Mouse (Mus musculus): ENCODE measurements around the gene Set. TPM values are rescaled to one million over a fixed set of nuclear protein-coding genes. Genes with fewer than 3 reads are reported as not detected.

Gene Set
- polyA plus RNA-seq, 1 experiment: 1,058 TPM

DNA sequence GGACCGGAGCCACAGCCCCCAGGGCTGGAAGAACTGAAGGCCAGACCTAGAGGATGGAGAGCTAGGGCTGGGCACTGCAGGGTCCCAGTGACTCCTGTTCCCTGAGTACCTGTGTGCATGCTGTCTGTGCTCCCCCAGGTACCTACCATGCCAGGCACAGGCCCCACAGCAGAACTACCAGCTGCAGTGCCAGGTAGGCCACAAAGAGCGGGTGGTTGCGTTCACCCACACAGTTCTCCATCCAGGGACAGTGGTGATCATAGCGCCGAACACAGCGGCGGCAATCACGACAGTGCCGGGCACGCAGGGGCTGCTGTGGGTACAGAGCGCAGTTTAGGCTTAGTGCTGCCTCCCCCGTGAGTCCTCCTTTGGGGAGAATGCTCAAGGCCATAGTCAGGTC lies 34.3 kb downstream of the Set start:
- H3K4me1 ChIP-seq (ENCODE audit: control insufficient read depth, insufficient read depth, low read length): no peaks in the 10 kb centered on the region
- TF ChIP-seq EP300 (IDR thresholded peaks at IDR 0.05; ENCODE audit: insufficient read depth, low read depth, low read length) (no peak), POLR2A (IDR thresholded peaks at IDR 0.05; ENCODE audit: insufficient read depth, low read length) (no peak), CTCF (IDR thresholded peaks at IDR 0.05; ENCODE audit: low read depth, low read length) (no peak)
- no peak overlapping the region for H3K4me3 ChIP-seq (ENCODE audit: low read depth, low read length)
- peaks cover 14% of the 10 kb centered on the region for H3K36me3 ChIP-seq (ENCODE audit: control insufficient read depth, insufficient read depth, low read length, poor library complexity, severe bottlenecking)
- no peak overlapping the region for H3K27ac ChIP-seq (ENCODE audit: insufficient read depth, low read length)
- no peaks in the 10 kb centered on the region for H3K9me3 ChIP-seq (replicated peaks; ENCODE audit: control insufficient read depth, insufficient read depth, low read length, poor library complexity, severe bottlenecking)
- no peaks in the 10 kb centered on the region for H3K27me3 ChIP-seq (ENCODE audit: control insufficient read depth, insufficient read depth, low read length, poor library complexity, severe bottlenecking)
- H3K9ac ChIP-seq (ENCODE audit: low read depth, poor library complexity, severe bottlenecking): no peak overlapping the region

DNA sequence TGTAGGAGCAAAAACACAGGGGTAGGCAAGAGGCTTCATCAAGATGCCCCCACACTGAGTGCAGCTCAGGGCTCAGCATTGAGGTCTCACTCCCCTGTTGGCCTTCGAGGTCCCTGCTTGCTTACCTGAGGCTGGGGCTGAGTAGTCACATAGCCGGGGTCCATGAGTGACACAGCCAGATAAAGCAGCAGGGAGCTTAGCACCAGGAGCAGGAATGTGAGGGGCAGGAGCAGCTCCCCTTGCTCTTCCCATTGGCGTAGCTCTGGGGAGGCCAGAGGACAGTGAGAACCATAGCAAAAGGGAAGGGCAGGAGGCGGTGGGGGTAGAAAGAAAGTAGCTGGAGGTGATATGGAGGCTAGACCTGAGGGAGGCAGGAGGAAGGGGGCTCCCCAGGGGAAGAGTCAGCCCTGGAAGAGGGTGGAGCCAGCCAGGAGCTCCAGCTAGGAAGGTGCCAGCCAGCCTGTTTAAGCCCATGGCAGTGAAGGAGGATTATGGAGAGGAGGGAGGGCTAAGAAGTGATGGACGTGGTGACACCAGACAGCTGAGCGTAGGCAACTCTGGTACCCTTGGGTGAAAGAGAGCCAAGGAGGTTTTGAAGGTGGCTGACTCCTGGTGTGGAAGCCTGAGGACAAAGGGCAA lies 35.2 kb downstream of the Set start:
- Histone ChIP-seq H3K27me3 (ENCODE audit: control insufficient read depth, insufficient read depth, low read length, poor library complexity, severe bottlenecking) (no peaks in the 10 kb centered on the region), H3K9me3 (replicated peaks; ENCODE audit: control insufficient read depth, insufficient read depth, low read length, poor library complexity, severe bottlenecking) (no peaks in the 10 kb centered on the region), H3K4me3 (ENCODE audit: low read depth, low read length) (peak overlapping the region; percentile 86), H3K27ac (ENCODE audit: insufficient read depth, low read length) (no peak overlapping the region), H3K4me1 (ENCODE audit: control insufficient read depth, insufficient read depth, low read length) (no peaks in the 10 kb centered on the region), H3K36me3 (ENCODE audit: control insufficient read depth, insufficient read depth, low read length, poor library complexity, severe bottlenecking) (peaks cover 14% of the 10 kb centered on the region), H3K9ac (ENCODE audit: low read depth, poor library complexity, severe bottlenecking) (peak overlapping the region; percentile 58)
- TF ChIP-seq EP300 (IDR thresholded peaks at IDR 0.05; ENCODE audit: insufficient read depth, low read depth, low read length) (no peak), POLR2A (IDR thresholded peaks at IDR 0.05; ENCODE audit: insufficient read depth, low read length) (no peak), CTCF (IDR thresholded peaks at IDR 0.05; ENCODE audit: low read depth, low read length) (no peak)

GRCm38 (mm10) chr2:30093471-30094207 lies 36.5 kb downstream of the Set start, which contains the start of gene Zdhhc12:
TSS of gene Zdhhc12 (minus strand) at chr2:30093648.
- H3K36me3 ChIP-seq (ENCODE audit: control insufficient read depth, insufficient read depth, low read length, poor library complexity, severe bottlenecking): peaks cover 14% of the 10 kb centered on the region
- H3K27me3 ChIP-seq (ENCODE audit: control insufficient read depth, insufficient read depth, low read length, poor library complexity, severe bottlenecking): no peaks in the 10 kb centered on the region
- H3K4me1 ChIP-seq (ENCODE audit: control insufficient read depth, insufficient read depth, low read length): no peaks in the 10 kb centered on the region
- H3K9me3 ChIP-seq (replicated peaks; ENCODE audit: control insufficient read depth, insufficient read depth, low read length, poor library complexity, severe bottlenecking): no peaks in the 10 kb centered on the region
- peak; percentile 76 for TF ChIP-seq POLR2A (IDR thresholded peaks at IDR 0.05; ENCODE audit: insufficient read depth, low read length)
- TF ChIP-seq EP300 (IDR thresholded peaks at IDR 0.05; ENCODE audit: insufficient read depth, low read depth, low read length): 0 out of 2 replicates have a peak, but pooled peaks have one; percentile 18
- TF ChIP-seq CTCF (IDR thresholded peaks at IDR 0.05; ENCODE audit: low read depth, low read length): no peak
- peak within 1 kb of the TSS; percentile 87 for H3K27ac ChIP-seq (ENCODE audit: insufficient read depth, low read length)
- H3K9ac ChIP-seq (ENCODE audit: low read depth, poor library complexity, severe bottlenecking): peak within 1 kb of the TSS; percentile 91
- peak within 1 kb of the TSS; percentile 97 for H3K4me3 ChIP-seq (ENCODE audit: low read depth, low read length)

- Histone ChIP-seq H3K27me3 (ENCODE audit: control insufficient read depth, insufficient read depth, low read length, poor library complexity, severe bottlenecking) (no peaks in the 10 kb centered on the region), H3K4me3 (ENCODE audit: low read depth, low read length) (peak overlapping the region; percentile 97), H3K27ac (ENCODE audit: insufficient read depth, low read length) (peak overlapping the region; percentile 87), H3K36me3 (ENCODE audit: control insufficient read depth, insufficient read depth, low read length, poor library complexity, severe bottlenecking) (peaks cover 14% of the 10 kb centered on the region), H3K4me1 (ENCODE audit: control insufficient read depth, insufficient read depth, low read length) (no peaks in the 10 kb centered on the region), H3K9me3 (replicated peaks; ENCODE audit: control insufficient read depth, insufficient read depth, low read length, poor library complexity, severe bottlenecking) (no peaks in the 10 kb centered on the region), H3K9ac (ENCODE audit: low read depth, poor library complexity, severe bottlenecking) (peak overlapping the region; percentile 91)
- TF ChIP-seq POLR2A (IDR thresholded peaks at IDR 0.05; ENCODE audit: insufficient read depth, low read length): no peak
- TF ChIP-seq EP300 (IDR thresholded peaks at IDR 0.05; ENCODE audit: insufficient read depth, low read depth, low read length): no peak
- no peak for TF ChIP-seq CTCF (IDR thresholded peaks at IDR 0.05; ENCODE audit: low read depth, low read length)
Measured at GRCm38 (mm10) chr2:30094208-30094588, 37.0 kb downstream of the Set start.

DNA sequence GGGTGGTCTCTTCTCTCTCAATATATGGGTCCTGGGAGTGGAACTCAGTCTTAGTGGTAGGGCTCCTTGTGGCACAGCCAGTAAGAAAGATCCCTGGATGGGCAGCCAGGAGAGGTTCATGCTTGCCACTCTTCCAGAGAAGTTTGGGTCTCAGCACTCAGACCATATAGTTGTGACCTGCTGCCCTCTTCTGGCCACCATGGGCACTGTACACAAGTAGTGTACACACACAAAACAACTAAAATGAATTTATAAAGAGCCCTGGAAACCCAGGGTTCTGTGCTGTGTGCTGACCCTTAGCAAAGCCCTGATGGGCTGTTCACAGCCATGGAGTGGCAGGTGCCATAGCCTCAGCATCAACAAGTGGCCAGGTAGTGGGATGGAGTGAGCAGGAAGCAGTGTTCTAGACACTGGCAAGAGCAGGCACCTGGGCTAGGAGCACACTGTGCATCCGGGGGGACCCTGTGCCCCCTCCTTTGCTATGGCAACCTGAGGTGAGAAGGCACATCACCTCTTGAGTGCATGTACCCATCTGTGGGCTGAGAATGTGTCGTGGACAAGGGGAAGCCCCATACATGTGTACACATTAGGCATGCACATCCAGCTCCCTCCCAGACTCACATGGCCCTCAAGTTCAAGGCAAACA lies 38.8 kb downstream of the Set start:
- H3K9ac ChIP-seq (ENCODE audit: low read depth, poor library complexity, severe bottlenecking): 0 out of 2 replicates have a peak overlapping the region, but pooled peaks have one; percentile 17
- peaks cover 8% of the 10 kb centered on the region for H3K36me3 ChIP-seq (ENCODE audit: control insufficient read depth, insufficient read depth, low read length, poor library complexity, severe bottlenecking)
- H3K9me3 ChIP-seq (replicated peaks; ENCODE audit: control insufficient read depth, insufficient read depth, low read length, poor library complexity, severe bottlenecking): no peaks in the 10 kb centered on the region
- no peak overlapping the region for H3K27ac ChIP-seq (ENCODE audit: insufficient read depth, low read length)
- H3K4me1 ChIP-seq (ENCODE audit: control insufficient read depth, insufficient read depth, low read length): no peaks in the 10 kb centered on the region
- H3K27me3 ChIP-seq (ENCODE audit: control insufficient read depth, insufficient read depth, low read length, poor library complexity, severe bottlenecking): no peaks in the 10 kb centered on the region
- H3K4me3 ChIP-seq (ENCODE audit: low read depth, low read length): no peak overlapping the region
- no peak for TF ChIP-seq EP300 (IDR thresholded peaks at IDR 0.05; ENCODE audit: insufficient read depth, low read depth, low read length)
- peak; percentile 60 for TF ChIP-seq CTCF (IDR thresholded peaks at IDR 0.05; ENCODE audit: low read depth, low read length)
